Mouse (Mus musculus) ES-E14 (cell line): ENCODE measurements around the gene Tmem202. TPM values are rescaled to one million over a fixed set of nuclear protein-coding genes. Genes with fewer than 3 reads are reported as not detected.

ENCODE experiments used
- DNase-seq: peaks from one replicate; pipeline ENCODE4 v3.0.0-alpha.2; 2013; ENCODE audit warnings: low read depth, low spot score
- H3K27ac ChIP-seq: 2 replicates; pipeline ENCODE4 v1.5.1; 2012; ENCODE audit warnings: low read depth, mild to moderate bottlenecking, low read length, moderate library complexity, mixed read lengths; ENCODE audit not compliant: poor library complexity, insufficient read depth, severe bottlenecking
- H3K36me3 ChIP-seq: 2 replicates; pipeline ENCODE4 v1.6.1; 2012; ENCODE audit warnings: mild to moderate bottlenecking, low read length, moderate library complexity, mixed read lengths; ENCODE audit not compliant: control insufficient read depth, poor library complexity, insufficient read depth, severe bottlenecking
- H3K4me1 ChIP-seq, 2 experiments: fragments of 150-350 bp in 1 of 2; sonication (generic) in 1 of 2; 2 replicates each; pipeline ENCODE4 v1.6.1; 2012; ENCODE audit warnings: low read length in 2 of 2, mild to moderate bottlenecking in 1 of 2, mixed read lengths in 1 of 2; ENCODE audit not compliant: control insufficient read depth in 2 of 2, insufficient read depth in 2 of 2, poor library complexity in 1 of 2
- H3K4me3 ChIP-seq, 2 experiments: fragments of 150-350 bp in 1 of 2; sonication (generic) in 1 of 2; 2 replicates each; pipeline ENCODE4 v1.5.1; 2012; ENCODE audit warnings: low read length in 2 of 2, low read depth in 1 of 2, mild to moderate bottlenecking in 1 of 2, mixed read lengths in 1 of 2; ENCODE audit not compliant: insufficient read depth in 1 of 2, poor library complexity in 1 of 2, severe bottlenecking in 1 of 2
- H3K9ac ChIP-seq: 2 replicates; pipeline ENCODE4 v1.6.1; 2012; ENCODE audit warnings: low read depth, mild to moderate bottlenecking, low read length, mixed read lengths; ENCODE audit not compliant: poor library complexity, insufficient read depth, severe bottlenecking
- H3K9me3 ChIP-seq: fragments of 150-350 bp; sonication (generic); 2 replicates; pipeline ENCODE4 v1.6.1; 2012; ENCODE audit warnings: low read depth, mild to moderate bottlenecking, low read length; ENCODE audit not compliant: control insufficient read depth, insufficient read depth
- CHD2 ChIP-seq: IDR thresholded peaks from 2 replicates; pipeline ENCODE4 v1.6.1; 2014; ENCODE audit warnings: mild to moderate bottlenecking, low read depth, low read length, inconsistent platforms
- HCFC1 ChIP-seq: IDR thresholded peaks from 2 replicates; pipeline ENCODE4 v1.6.1; 2012; ENCODE audit warnings: low read length, inconsistent platforms, borderline replicate concordance; ENCODE audit not compliant: insufficient read depth
- MAFK ChIP-seq: IDR thresholded peaks from 2 replicates; pipeline ENCODE4 v1.6.1; 2014; ENCODE audit warnings: mild to moderate bottlenecking, low read depth, low read length, inconsistent platforms; ENCODE audit not compliant: insufficient read depth
- ZC3H11A ChIP-seq: IDR thresholded peaks from 2 replicates; pipeline ENCODE4 v1.6.1; 2012; ENCODE audit warnings: low read depth, mild to moderate bottlenecking, inconsistent platforms, low read length, borderline replicate concordance
- ZNF384 ChIP-seq: IDR thresholded peaks from 2 replicates; pipeline ENCODE4 v1.6.1; 2012; ENCODE audit warnings: low read depth, low read length, inconsistent platforms
- in situ Hi-C, 2 experiments: fragments of 600-800 bp; cut with MboI; formaldehyde crosslinking; loops; one replicate each; pipeline ENCODE4 v1.15.1; 2025; ENCODE audit warnings: low sequenced_read_pairs in 2 of 2, inconsistent platforms in 1 of 2; ENCODE audit not compliant: unreplicated experiment in 2 of 2
- total RNA-seq: library from RNA; depleted of rRNA; stranded (reverse); fragments of 300-350 nt; gene quantifications from 2 replicates; pipeline ENCODE4 v1.2.3, GENCODE M21; 2012

The Tmem202 gene
- total RNA-seq, 1 experiment = not detected

DNA sequence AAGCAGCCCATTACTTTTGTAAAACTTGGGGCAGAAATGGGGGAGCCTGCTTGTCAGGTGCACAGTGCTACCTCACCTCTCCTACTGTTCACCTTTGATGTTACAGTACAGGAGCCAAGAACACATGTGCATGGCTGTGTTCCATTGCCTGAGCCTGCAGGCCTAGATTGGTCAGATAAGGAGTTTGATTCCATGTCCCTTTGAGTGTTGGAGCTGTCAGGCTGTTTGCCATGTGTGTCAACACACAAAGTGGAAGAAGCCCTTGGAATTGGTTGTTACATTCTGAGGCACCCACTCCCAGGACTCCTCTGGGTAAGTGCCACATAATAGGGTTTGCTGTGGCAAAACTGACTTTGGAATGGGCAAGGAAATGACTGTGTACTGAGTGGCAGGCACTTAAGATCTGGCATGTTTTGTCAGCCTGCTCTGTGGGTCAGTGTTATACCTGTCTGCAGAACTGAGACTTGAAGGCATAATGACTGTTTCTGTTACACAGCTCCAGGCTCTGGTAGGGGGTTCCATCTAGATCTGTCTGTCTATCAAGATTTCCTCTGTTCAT, 3.2 kb upstream of the Tmem202 start:
- Histone ChIP-seq H3K4me1 (peaks cover 5% of the 10 kb centered on the region in 2 experiments; a peak in 3 of 4 replicates), H3K36me3 (peaks cover 8% of the 10 kb centered on the region; the same call in 1 of the 2 replicates), H3K27ac (no peak overlapping the region), H3K9ac (no peak overlapping the region), H3K4me3 (no peak overlapping the region), H3K9me3 (no peaks in the 10 kb centered on the region)
- in situ Hi-C loops = no loop called here
- DNase-seq = no peak
- TF ChIP-seq ZNF384 (no peak), MAFK (no peak), ZC3H11A (no peak), HCFC1 (no peak), CHD2 (no peak)

GRCm38 (mm10) chr9:59541617-59542016, 2.0 kb upstream of the Tmem202 start:
- H3K27ac ChIP-seq = no peak overlapping the region
- no peaks in the 10 kb centered on the region for H3K9me3 ChIP-seq
- TF ChIP-seq HCFC1 (no peak), CHD2 (no peak), ZNF384 (no peak), ZC3H11A (no peak), MAFK (no peak)
- in situ Hi-C loops = no loop called here
- H3K36me3 ChIP-seq = peaks cover 5% of the 10 kb centered on the region; the same call in 1 of the 2 replicates
- H3K4me3 ChIP-seq = no peak overlapping the region
- DNase-seq = no peak
- peaks cover 5% of the 10 kb centered on the region in 2 experiments; a peak in 3 of 4 replicates for H3K4me1 ChIP-seq
- no peak overlapping the region for H3K9ac ChIP-seq

DNA sequence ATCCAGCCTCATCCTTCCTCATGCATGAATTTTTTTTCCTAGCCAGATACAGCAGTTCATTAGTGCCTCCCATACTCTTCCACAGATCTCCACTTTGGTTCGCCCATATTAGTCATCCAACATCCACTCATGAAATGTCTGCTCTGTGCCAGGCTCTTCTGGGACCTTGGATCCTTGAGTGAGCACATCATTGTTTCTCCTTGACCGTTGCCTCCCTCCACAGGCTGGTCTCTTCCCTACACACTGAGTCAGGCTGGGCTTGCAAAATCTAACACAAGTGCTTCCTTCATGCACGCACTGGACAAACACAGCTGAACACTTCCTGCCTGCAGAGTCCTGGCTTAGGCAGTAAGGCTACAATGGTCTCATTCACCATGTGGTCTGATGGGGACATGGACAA, 2.0 kb downstream of the Tmem202 start:
- no peak overlapping the region for H3K27ac ChIP-seq
- no peak overlapping the region for H3K9ac ChIP-seq
- in situ Hi-C loops = no loop called here
- peaks cover 5 to 6% of the 10 kb centered on the region in 2 experiments; a peak in 3 of 4 replicates for H3K4me1 ChIP-seq
- no peak for DNase-seq
- H3K36me3 ChIP-seq = no peaks in the 10 kb centered on the region; the same call in 1 of the 2 replicates
- H3K9me3 ChIP-seq = no peaks in the 10 kb centered on the region
- H3K4me3 ChIP-seq = no peak overlapping the region
- TF ChIP-seq ZC3H11A (no peak), HCFC1 (no peak)

GRCm38 (mm10) chr9:59533889-59534288, 5.8 kb downstream of the Tmem202 start:
- in situ Hi-C loops = no loop called here
- Histone ChIP-seq H3K9me3 (no peaks in the 10 kb centered on the region), H3K27ac (no peak overlapping the region), H3K4me3 (no peak overlapping the region), H3K4me1 (peaks cover 0 to 16% of the 10 kb centered on the region in 2 experiments; a peak in 2 of 4 replicates), H3K9ac (no peak overlapping the region), H3K36me3 (no peaks in the 10 kb centered on the region)
- TF ChIP-seq MAFK (no peak), ZC3H11A (no peak), CHD2 (no peak), ZNF384 (no peak), HCFC1 (no peak)
- no peak for DNase-seq
